Mouse (Mus musculus): ENCODE results near the gene Comt. TPM values are rescaled to one million over a fixed set of nuclear protein-coding genes. Genes with fewer than 3 reads are reported as not detected.
A peak's percentile ranks its signal among the peaks of the same experiment; 100 is the strongest.

Gene Comt
- polyA plus RNA-seq, 1 experiment from 2014 or later, result 110 TPM

- Histone ChIP-seq H3K9ac (ENCODE audit: low read depth, low read length) (no peak overlapping the region), H3K4me2 (ENCODE audit: low read depth, low read length) (no peak overlapping the region)
Measured at GRCm38 (mm10) chr16:18448104-18448503, 21.5 kb upstream of the Comt start.

GRCm38 (mm10) chr16:18447243-18447642 is 20.6 kb upstream of the Comt start:
- no peak for ATAC-seq
- peaks cover 7% of the 10 kb centered on the region for H3K4me1 ChIP-seq (ENCODE audit: control insufficient read depth, insufficient read depth, low read length)
- H3K27ac ChIP-seq (ENCODE audit: low read length), result no peak overlapping the region
- no peak overlapping the region for H3K4me2 ChIP-seq (ENCODE audit: low read depth, low read length)
- H3K9me3 ChIP-seq (ENCODE audit: control insufficient read depth, low read length), result no peaks in the 10 kb centered on the region
- no peak overlapping the region for H3K4me3 ChIP-seq (ENCODE audit: low read length)
- H3K9ac ChIP-seq (ENCODE audit: low read depth, low read length), result no peak overlapping the region
- H3K36me3 ChIP-seq (ENCODE audit: control insufficient read depth, insufficient read depth, low read length), result no peaks in the 10 kb centered on the region
- H3K27me3 ChIP-seq (replicated peaks; ENCODE audit: control insufficient read depth, insufficient read depth, low read length), result no peaks in the 10 kb centered on the region

More at GRCm38 (mm10) chr16:18448104-18448503, 21.5 kb upstream of the Comt start:
- no peak overlapping the region for H3K4me3 ChIP-seq (ENCODE audit: low read length)
- no peak for ATAC-seq
- peaks cover 7% of the 10 kb centered on the region for H3K4me1 ChIP-seq (ENCODE audit: control insufficient read depth, insufficient read depth, low read length)
- WGBS, result 43% methylated on average over 6 of the region's 6 CpGs
- H3K36me3 ChIP-seq (ENCODE audit: control insufficient read depth, insufficient read depth, low read length), result no peaks in the 10 kb centered on the region
- no peaks in the 10 kb centered on the region for H3K27me3 ChIP-seq (replicated peaks; ENCODE audit: control insufficient read depth, insufficient read depth, low read length)
- no peak overlapping the region for H3K27ac ChIP-seq (ENCODE audit: low read length)
- H3K9me3 ChIP-seq (ENCODE audit: control insufficient read depth, low read length), result no peaks in the 10 kb centered on the region

- Histone ChIP-seq H3K27me3 (replicated peaks; ENCODE audit: control insufficient read depth, insufficient read depth, low read length) (no peaks in the 10 kb centered on the region), H3K4me3 (ENCODE audit: low read length) (no peak overlapping the region), H3K36me3 (ENCODE audit: control insufficient read depth, insufficient read depth, low read length) (no peaks in the 10 kb centered on the region), H3K4me2 (ENCODE audit: low read depth, low read length) (no peak overlapping the region), H3K27ac (ENCODE audit: low read length) (no peak overlapping the region), H3K9ac (ENCODE audit: low read depth, low read length) (no peak overlapping the region), H3K9me3 (ENCODE audit: control insufficient read depth, low read length) (no peaks in the 10 kb centered on the region), H3K4me1 (ENCODE audit: control insufficient read depth, insufficient read depth, low read length) (peaks cover 4% of the 10 kb centered on the region)
- 23% methylated on average over 8 of the region's 8 CpGs for WGBS
- ATAC-seq, result peak; percentile 79
Measured at GRCm38 (mm10) chr16:18443385-18443841, 16.8 kb upstream of the Comt start.

- no peaks in the 10 kb centered on the region for H3K4me1 ChIP-seq (ENCODE audit: control insufficient read depth, insufficient read depth, low read length)
- H3K9ac ChIP-seq (ENCODE audit: low read depth, low read length), result no peak overlapping the region
- WGBS, result 77% methylated on average over 6 of the region's 6 CpGs
- H3K4me3 ChIP-seq (ENCODE audit: low read length), result no peak overlapping the region
- peak; percentile 70 for ATAC-seq
- H3K36me3 ChIP-seq (ENCODE audit: control insufficient read depth, insufficient read depth, low read length), result peaks cover 4% of the 10 kb centered on the region; the same call in 1 of the 2 replicates
- H3K27me3 ChIP-seq (replicated peaks; ENCODE audit: control insufficient read depth, insufficient read depth, low read length), result no peaks in the 10 kb centered on the region
- H3K27ac ChIP-seq (ENCODE audit: low read length), result no peak overlapping the region
- no peak overlapping the region for H3K4me2 ChIP-seq (ENCODE audit: low read depth, low read length)
- no peaks in the 10 kb centered on the region for H3K9me3 ChIP-seq (ENCODE audit: control insufficient read depth, low read length)
Measured at GRCm38 (mm10) chr16:18436128-18436527, 9.5 kb upstream of the Comt start.

DNA sequence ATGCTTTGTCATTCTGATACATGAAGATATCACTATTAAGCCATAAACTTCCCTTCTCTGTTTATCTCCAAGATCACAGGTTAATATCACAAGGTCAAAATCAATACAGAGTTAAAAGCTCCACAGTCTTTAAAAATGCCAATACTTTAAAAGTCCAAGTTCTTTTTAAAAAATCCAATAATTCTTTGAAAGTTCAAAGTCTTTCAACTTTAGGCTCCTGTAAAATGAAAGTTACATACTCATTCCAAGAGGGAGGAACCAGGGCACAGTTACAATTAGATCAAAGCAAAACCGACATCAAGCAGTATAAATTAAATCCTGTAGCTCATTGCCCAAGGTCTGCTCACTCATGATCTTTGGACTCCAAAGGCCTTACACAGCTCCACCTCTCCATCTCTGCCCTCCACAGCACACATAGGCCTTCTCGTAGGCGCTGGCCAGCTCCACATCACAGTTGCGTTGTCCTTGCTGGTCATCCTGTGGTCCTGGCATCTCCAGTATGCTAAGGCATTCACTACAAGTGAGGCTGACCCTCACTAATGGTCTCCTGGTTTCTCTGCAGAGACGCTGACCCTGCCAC is 6.8 kb upstream of the Comt start:
- Histone ChIP-seq H3K36me3 (ENCODE audit: control insufficient read depth, insufficient read depth, low read length) (peaks cover 4% of the 10 kb centered on the region; the same call in 1 of the 2 replicates), H3K4me2 (ENCODE audit: low read depth, low read length) (no peak overlapping the region), H3K27me3 (replicated peaks; ENCODE audit: control insufficient read depth, insufficient read depth, low read length) (no peaks in the 10 kb centered on the region), H3K4me1 (ENCODE audit: control insufficient read depth, insufficient read depth, low read length) (peaks cover 3% of the 10 kb centered on the region; the same call in 1 of the 2 replicates), H3K4me3 (ENCODE audit: low read length) (no peak overlapping the region), H3K9me3 (ENCODE audit: control insufficient read depth, low read length) (no peaks in the 10 kb centered on the region), H3K27ac (ENCODE audit: low read length) (no peak overlapping the region), H3K9ac (ENCODE audit: low read depth, low read length) (no peak overlapping the region)
- ATAC-seq, result peak; percentile 49
- WGBS, result 76% methylated on average over 5 of the region's 5 CpGs

DNA sequence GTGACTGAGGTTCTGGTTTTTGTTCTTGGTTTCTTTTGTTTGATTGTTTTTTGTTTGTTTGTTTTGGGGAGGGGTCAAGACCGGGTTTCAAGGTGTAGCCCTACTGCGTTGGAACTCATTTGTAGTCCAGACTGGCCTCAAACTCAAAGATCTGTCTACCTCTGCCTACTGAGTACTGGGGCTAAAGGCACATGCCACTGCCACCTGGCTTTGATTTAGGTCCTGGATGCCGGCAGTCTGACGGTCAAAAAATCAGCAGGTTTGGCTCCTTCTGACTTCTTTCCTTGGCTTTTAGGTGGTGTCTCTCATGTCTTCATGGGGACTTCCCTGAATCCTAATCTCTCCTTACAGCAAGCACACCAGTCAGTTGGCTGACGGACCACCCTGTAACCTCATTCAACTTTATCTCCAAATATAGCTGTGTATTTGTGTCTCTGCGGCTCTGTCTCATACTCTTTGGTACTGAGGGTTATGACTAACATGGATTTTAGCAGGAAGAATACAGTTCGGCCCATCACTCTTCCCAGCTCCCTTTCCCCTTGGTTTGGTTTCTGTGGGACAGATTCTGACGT is 4.1 kb upstream of the Comt start:
- H3K9me3 ChIP-seq (ENCODE audit: control insufficient read depth, low read length), result no peaks in the 10 kb centered on the region
- H3K9ac ChIP-seq (ENCODE audit: low read depth, low read length), result no peak overlapping the region
- no peak overlapping the region for H3K4me3 ChIP-seq (ENCODE audit: low read length)
- H3K27ac ChIP-seq (ENCODE audit: low read length), result no peak overlapping the region
- ATAC-seq, result no peak
- no peaks in the 10 kb centered on the region for H3K27me3 ChIP-seq (replicated peaks; ENCODE audit: control insufficient read depth, insufficient read depth, low read length)
- H3K36me3 ChIP-seq (ENCODE audit: control insufficient read depth, insufficient read depth, low read length), result no peaks in the 10 kb centered on the region
- 73% methylated on average over 8 of the region's 8 CpGs for WGBS
- H3K4me2 ChIP-seq (ENCODE audit: low read depth, low read length), result no peak overlapping the region
- H3K4me1 ChIP-seq (ENCODE audit: control insufficient read depth, insufficient read depth, low read length), result peaks cover 10% of the 10 kb centered on the region; the same call in 1 of the 2 replicates

GRCm38 (mm10) chr16:18429641-18430040 is 3.0 kb upstream of the Comt start:
- Histone ChIP-seq H3K4me3 (ENCODE audit: low read length) (no peak overlapping the region), H3K36me3 (ENCODE audit: control insufficient read depth, insufficient read depth, low read length) (no peaks in the 10 kb centered on the region), H3K27me3 (replicated peaks; ENCODE audit: control insufficient read depth, insufficient read depth, low read length) (no peaks in the 10 kb centered on the region), H3K9me3 (ENCODE audit: control insufficient read depth, low read length) (no peaks in the 10 kb centered on the region), H3K27ac (ENCODE audit: low read length) (no peak overlapping the region), H3K4me2 (ENCODE audit: low read depth, low read length) (no peak overlapping the region), H3K4me1 (ENCODE audit: control insufficient read depth, insufficient read depth, low read length) (peaks cover 16% of the 10 kb centered on the region; the same call in 1 of the 2 replicates), H3K9ac (ENCODE audit: low read depth, low read length) (no peak overlapping the region)
- 90% methylated on average over 8 of the region's 8 CpGs for WGBS
- no peak for ATAC-seq

DNA sequence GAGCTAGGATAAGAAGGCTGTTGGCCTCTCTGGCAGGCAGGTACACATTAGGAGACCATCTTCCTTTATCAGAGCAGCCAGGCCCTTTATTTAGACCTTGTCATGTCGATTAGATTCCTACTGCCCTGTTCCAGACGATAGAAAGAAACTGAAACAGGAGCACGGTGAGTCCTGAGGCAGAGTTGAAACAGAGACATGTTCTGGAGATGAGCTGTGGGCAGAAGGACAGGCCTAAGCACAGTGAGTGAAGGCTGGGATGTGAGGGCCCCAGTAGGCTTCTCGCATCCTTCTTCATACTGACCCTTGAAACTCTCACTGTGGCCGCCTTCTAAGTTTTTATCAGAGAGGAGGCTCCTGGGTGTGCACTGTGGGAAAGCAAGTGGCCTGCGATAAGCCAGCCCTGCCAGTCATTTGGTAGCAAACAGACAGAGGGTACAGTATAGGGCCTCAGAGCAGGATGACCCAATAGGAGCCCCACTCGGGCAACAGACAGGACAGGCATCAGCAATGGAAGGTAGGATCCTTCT is 1.9 kb upstream of the Comt start:
- Histone ChIP-seq H3K4me1 (ENCODE audit: control insufficient read depth, insufficient read depth, low read length) (peaks cover 26% of the 10 kb centered on the region; the same call in 1 of the 2 replicates), H3K9ac (ENCODE audit: low read depth, low read length) (no peak overlapping the region), H3K36me3 (ENCODE audit: control insufficient read depth, insufficient read depth, low read length) (no peaks in the 10 kb centered on the region), H3K27me3 (replicated peaks; ENCODE audit: control insufficient read depth, insufficient read depth, low read length) (no peaks in the 10 kb centered on the region), H3K9me3 (ENCODE audit: control insufficient read depth, low read length) (no peaks in the 10 kb centered on the region), H3K4me2 (ENCODE audit: low read depth, low read length) (no peak overlapping the region), H3K4me3 (ENCODE audit: low read length) (no peak overlapping the region), H3K27ac (ENCODE audit: low read length) (no peak overlapping the region)
- peak; percentile 61 for ATAC-seq
- WGBS, result 81% methylated on average over 7 of the region's 7 CpGs

GRCm38 (mm10) chr16:18428011-18428515 is 1.4 kb upstream of the Comt start:
- Histone ChIP-seq H3K9ac (ENCODE audit: low read depth, low read length) (no peak overlapping the region), H3K4me1 (ENCODE audit: control insufficient read depth, insufficient read depth, low read length) (peaks cover 30% of the 10 kb centered on the region; the same call in 1 of the 2 replicates), H3K27ac (ENCODE audit: low read length) (no peak overlapping the region), H3K36me3 (ENCODE audit: control insufficient read depth, insufficient read depth, low read length) (no peaks in the 10 kb centered on the region), H3K4me3 (ENCODE audit: low read length) (no peak overlapping the region), H3K4me2 (ENCODE audit: low read depth, low read length) (no peak overlapping the region), H3K9me3 (ENCODE audit: control insufficient read depth, low read length) (no peaks in the 10 kb centered on the region), H3K27me3 (replicated peaks; ENCODE audit: control insufficient read depth, insufficient read depth, low read length) (no peaks in the 10 kb centered on the region)
- WGBS, result 88% methylated on average over 5 of the region's 5 CpGs
- no peak for ATAC-seq

All from intestine, embryonic 16.5 days (tissue).